Mouse (Mus musculus) E14TG2a.4 (cell line): ENCODE measurements at regions not wholly inside any gene's neighbourhood (a gene's known extent, or its start where the extent isn't known, plus 50 kb on each side); places are given as distances from the start of the nearest gene placed in this dataset.

Experiments
- CTCF ChIP-seq: conservative IDR thresholded peaks from 2 replicates; pipeline ENCODE4 v1.5.1; 2014; ENCODE audit warnings: low read length
- NANOG ChIP-seq: IDR thresholded peaks from 2 replicates; pipeline ENCODE4 v1.6.1; 2014; ENCODE audit warnings: borderline replicate concordance, low read length, mixed read lengths
- POU5F1 ChIP-seq: IDR thresholded peaks from 2 replicates; pipeline ENCODE4 v1.6.1; 2014; ENCODE audit warnings: low read length, borderline replicate concordance

DNA sequence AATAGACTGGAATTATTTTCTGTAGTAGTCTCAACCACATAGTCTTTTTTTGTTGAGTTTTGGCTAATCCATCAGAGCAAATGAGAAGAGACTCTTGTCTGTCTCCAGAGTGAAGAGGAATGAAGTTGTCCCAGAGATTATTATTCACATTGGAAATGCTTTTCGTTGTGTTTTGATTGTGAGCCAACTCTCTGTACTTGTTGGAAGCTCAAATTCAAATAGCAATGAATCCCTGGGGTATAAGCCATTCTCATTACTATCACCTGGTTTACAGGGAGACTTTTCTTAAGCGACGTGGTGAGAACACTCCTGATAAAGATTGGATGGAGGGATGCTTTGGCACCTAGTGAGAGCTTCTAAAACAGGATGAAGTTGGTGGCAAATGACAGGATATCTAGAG is 459.3 kb upstream of the Jag1 start:
- TF ChIP-seq CTCF (no peak), NANOG (no peak), POU5F1 (no peak)
